Mouse (Mus musculus): Measurements from ENCODE around the gene Slc16a6. TPM values are rescaled to one million over a fixed set of nuclear protein-coding genes. Genes with fewer than 3 reads are reported as not detected.

Gene Slc16a6
- polyA plus RNA-seq, 1 experiment from 2014 or later: 13.3 TPM

DNA sequence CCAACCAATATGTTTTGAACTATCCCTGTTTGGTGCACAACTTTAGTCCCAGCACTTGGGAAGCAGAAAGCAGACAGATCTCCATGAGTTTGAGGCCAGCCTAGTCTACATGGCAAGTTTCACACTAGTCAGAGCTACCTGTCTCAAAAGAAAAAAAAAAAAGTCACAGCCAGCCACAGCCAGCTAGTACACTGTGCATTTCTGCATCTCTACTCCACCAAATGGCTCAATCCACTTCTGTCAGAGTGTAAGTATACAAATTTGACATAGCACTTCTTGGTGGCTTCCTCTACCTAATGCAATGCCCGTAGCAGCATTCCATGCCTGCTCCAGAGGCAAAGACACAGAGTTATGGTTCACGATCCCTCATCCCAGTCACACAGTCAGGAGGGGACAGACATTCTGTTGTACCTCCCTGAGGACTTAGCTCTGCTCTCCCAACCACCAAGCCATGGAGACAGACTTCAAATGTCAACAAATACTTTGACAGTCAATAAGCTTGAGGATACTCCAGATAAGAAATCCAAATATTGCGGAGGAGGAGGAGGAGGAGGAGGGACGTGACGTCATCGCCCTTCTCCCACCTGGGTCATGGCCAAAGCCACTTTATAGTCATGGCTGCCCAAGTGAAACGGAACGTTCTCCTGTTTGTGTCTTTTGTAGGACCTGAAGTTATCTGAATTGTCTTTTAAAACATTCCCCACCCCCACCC is 56.5 kb downstream of the Slc16a6 start:
- Histone ChIP-seq H3K4me2 (ENCODE audit: low read depth, low read length) (no peak overlapping the region), H3K9me3 (replicated peaks; ENCODE audit: control insufficient read depth, low read length) (no peaks in the 10 kb centered on the region), H3K4me1 (ENCODE audit: control insufficient read depth, insufficient read depth, low read length) (no peaks in the 10 kb centered on the region), H3K27me3 (ENCODE audit: control insufficient read depth, insufficient read depth, low read length) (no peaks in the 10 kb centered on the region), H3K4me3 (replicated peaks; ENCODE audit: low read length) (no peak overlapping the region), H3K36me3 (ENCODE audit: control insufficient read depth, insufficient read depth, low read length) (no peaks in the 10 kb centered on the region), H3K9ac (ENCODE audit: low read length) (no peak overlapping the region), H3K27ac (ENCODE audit: low read length) (no peak overlapping the region)
- 51% methylated on average over 8 of the region's 8 CpGs for WGBS
- ATAC-seq (ENCODE audit: insufficient read depth, low FRiP score): no peak

DNA sequence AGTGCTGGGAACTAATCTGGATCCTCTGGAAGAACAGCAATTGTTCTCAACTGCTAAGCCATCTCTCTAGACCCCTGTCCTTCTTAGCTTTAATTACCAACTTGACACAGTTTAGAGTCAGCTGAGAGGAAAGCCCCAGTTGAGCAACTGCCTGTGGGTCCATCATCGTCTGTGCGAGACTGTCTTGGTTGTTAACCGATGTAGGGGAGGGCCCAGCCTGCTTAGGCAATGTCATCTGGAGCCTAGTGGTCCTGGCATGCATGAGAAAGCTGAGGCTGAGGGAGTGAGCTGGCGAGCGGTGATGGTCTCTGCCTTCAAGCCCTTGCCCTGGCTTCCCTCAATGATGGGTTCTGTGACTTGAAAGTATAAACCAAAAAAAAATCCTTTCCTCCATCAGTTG is 58.6 kb downstream of the Slc16a6 start:
- H3K27ac ChIP-seq (ENCODE audit: low read length): no peak overlapping the region
- no peaks in the 10 kb centered on the region for H3K36me3 ChIP-seq (ENCODE audit: control insufficient read depth, insufficient read depth, low read length)
- no peaks in the 10 kb centered on the region for H3K4me1 ChIP-seq (ENCODE audit: control insufficient read depth, insufficient read depth, low read length)
- no peaks in the 10 kb centered on the region for H3K27me3 ChIP-seq (ENCODE audit: control insufficient read depth, insufficient read depth, low read length)
- no peak overlapping the region for H3K4me3 ChIP-seq (replicated peaks; ENCODE audit: low read length)
- no peak overlapping the region for H3K9ac ChIP-seq (ENCODE audit: low read length)
- H3K4me2 ChIP-seq (ENCODE audit: low read depth, low read length): no peak overlapping the region
- 86% methylated on average over 5 of the region's 5 CpGs for WGBS
- no peaks in the 10 kb centered on the region for H3K9me3 ChIP-seq (replicated peaks; ENCODE audit: control insufficient read depth, low read length)
- ATAC-seq (ENCODE audit: insufficient read depth, low FRiP score): no peak

DNA sequence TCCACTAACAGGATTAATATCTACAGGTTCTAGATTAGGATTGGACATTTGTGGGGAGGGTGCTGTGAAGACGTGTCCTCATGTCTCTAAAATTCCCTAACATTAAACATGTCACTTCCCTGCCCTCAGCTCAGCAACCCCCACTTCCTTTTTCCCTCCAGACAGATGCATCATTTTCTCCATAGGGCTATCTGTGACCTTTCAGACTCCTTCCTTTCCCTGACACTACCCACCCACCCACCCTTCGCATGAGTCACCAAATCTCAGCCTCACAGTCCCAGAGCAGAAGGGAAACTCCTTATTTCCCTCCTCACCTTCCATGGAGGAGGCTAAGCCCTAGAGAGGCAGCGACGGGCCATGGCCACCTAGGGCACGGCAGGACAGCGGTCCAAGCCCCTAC is 59.8 kb downstream of the Slc16a6 start, which contains the start of gene 9930022D16Rik:
Gene 9930022D16Rik (plus strand): TSS at position 301 of the 400 bp plus-strand sequence.
- no peak for ATAC-seq (ENCODE audit: insufficient read depth, low FRiP score)
- no peaks in the 10 kb centered on the region for H3K4me1 ChIP-seq (ENCODE audit: control insufficient read depth, insufficient read depth, low read length)
- H3K9me3 ChIP-seq (replicated peaks; ENCODE audit: control insufficient read depth, low read length): no peaks in the 10 kb centered on the region
- H3K27me3 ChIP-seq (ENCODE audit: control insufficient read depth, insufficient read depth, low read length): no peaks in the 10 kb centered on the region
- H3K4me3 ChIP-seq (replicated peaks; ENCODE audit: low read length): no peak within 1 kb of the TSS
- H3K36me3 ChIP-seq (ENCODE audit: control insufficient read depth, insufficient read depth, low read length): no peaks in the 10 kb centered on the region
- 79% methylated on average over 6 of the region's 6 CpGs for WGBS
- H3K4me2 ChIP-seq (ENCODE audit: low read depth, low read length): no peak within 1 kb of the TSS
- no peak within 1 kb of the TSS for H3K27ac ChIP-seq (ENCODE audit: low read length)
- H3K9ac ChIP-seq (ENCODE audit: low read length): no peak within 1 kb of the TSS

DNA sequence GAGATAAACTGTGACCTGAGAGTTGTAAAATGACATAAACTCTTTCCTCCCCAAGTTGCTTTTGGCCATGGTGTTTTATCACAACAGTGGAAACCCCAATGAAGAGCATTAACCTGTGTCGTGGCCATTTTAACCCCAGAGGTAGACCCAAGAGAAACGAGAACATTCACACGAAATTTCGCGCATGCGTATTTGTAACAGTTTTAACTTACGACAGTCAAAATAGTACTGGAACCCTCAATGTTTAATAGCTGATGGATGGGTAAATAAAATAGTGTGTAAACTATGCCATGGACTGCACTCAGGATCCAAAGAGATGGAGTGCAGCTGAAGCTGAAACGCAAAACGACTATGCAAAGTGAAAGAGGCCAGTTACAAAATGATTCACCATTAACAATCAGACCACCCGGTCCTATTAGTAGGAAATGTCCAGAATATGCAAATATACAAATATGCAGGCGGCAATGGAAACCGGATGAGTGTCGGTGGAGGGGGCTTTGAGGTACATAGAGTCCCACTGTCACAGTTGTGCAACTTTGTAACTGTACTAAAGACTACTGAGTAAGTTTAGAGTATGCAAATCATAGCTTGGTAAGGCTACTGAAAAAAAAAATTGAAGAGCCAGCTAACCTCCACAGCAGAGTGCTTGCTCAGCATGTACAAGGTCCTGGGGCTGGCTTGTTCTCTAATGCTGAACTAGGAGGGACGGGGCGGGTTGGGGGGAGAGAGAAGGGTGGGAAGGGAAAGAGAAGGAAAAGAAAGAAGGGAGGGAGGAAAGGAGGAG is 63.0 kb downstream of the Slc16a6 start:
- Histone ChIP-seq H3K27ac (ENCODE audit: low read length) (no peak overlapping the region), H3K4me2 (ENCODE audit: low read depth, low read length) (no peak overlapping the region), H3K4me1 (ENCODE audit: control insufficient read depth, insufficient read depth, low read length) (no peaks in the 10 kb centered on the region), H3K36me3 (ENCODE audit: control insufficient read depth, insufficient read depth, low read length) (no peaks in the 10 kb centered on the region), H3K4me3 (replicated peaks; ENCODE audit: low read length) (no peak overlapping the region), H3K9ac (ENCODE audit: low read length) (no peak overlapping the region), H3K27me3 (ENCODE audit: control insufficient read depth, insufficient read depth, low read length) (no peaks in the 10 kb centered on the region), H3K9me3 (replicated peaks; ENCODE audit: control insufficient read depth, low read length) (no peaks in the 10 kb centered on the region)
- ATAC-seq (ENCODE audit: insufficient read depth, low FRiP score): no peak
- 82% methylated on average over 15 of the region's 15 CpGs for WGBS

DNA sequence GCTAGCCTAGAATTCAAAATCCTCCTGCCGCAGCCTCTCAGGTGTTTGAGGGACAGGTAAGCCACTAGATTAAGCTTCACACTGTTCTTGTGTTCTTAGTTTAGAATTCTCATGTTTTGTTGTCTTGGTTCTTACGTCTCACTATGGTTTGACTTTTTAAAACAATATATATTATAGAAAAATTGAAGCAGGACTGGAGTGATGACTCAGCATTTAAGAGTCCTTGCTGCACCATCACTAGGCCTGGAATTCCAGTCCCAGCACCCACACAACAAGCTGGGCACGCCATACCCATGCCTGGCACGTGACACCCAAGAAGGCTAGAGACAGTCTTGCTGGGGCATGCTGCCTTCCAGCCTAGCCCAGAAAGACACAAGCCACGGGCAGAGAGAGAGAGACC is 67.0 kb downstream of the Slc16a6 start:
- WGBS: 87% methylated on average over 5 of the region's 5 CpGs
- no peaks in the 10 kb centered on the region for H3K9me3 ChIP-seq (replicated peaks; ENCODE audit: control insufficient read depth, low read length)
- H3K36me3 ChIP-seq (ENCODE audit: control insufficient read depth, insufficient read depth, low read length): no peaks in the 10 kb centered on the region
- ATAC-seq (ENCODE audit: insufficient read depth, low FRiP score): no peak
- H3K4me1 ChIP-seq (ENCODE audit: control insufficient read depth, insufficient read depth, low read length): no peaks in the 10 kb centered on the region
- H3K4me2 ChIP-seq (ENCODE audit: low read depth, low read length): no peak overlapping the region
- H3K27me3 ChIP-seq (ENCODE audit: control insufficient read depth, insufficient read depth, low read length): no peaks in the 10 kb centered on the region
- H3K27ac ChIP-seq (ENCODE audit: low read length): no peak overlapping the region
- H3K9ac ChIP-seq (ENCODE audit: low read length): no peak overlapping the region
- H3K4me3 ChIP-seq (replicated peaks; ENCODE audit: low read length): no peak overlapping the region

Small RNA genes lying within 50 kb of the gene (microRNA-seq; reads per million reads assigned to microRNA genes)
- not detected for gene Gm25540

Other genes with a start within 250 kb of the Slc16a6 start
- gene Rgs9, start 175.5 kb downstream of the Slc16a6 start, polyA plus RNA-seq (2015; fragmentation: Nextera tagmentation; extraction: Ambion mirVana): 2.1 and 2.3 TPM in 2 replicates
- gene Gna13, start 110.8 kb downstream of the Slc16a6 start, polyA plus RNA-seq (2015; fragmentation: Nextera tagmentation; extraction: Ambion mirVana): 28.8 and 32.8 TPM in 2 replicates
- gene 9930022D16Rik, start 59.7 kb downstream of the Slc16a6 start, polyA plus RNA-seq (2015; fragmentation: Nextera tagmentation; extraction: Ambion mirVana): not detected in 2 replicates
- 37.0 and 41.0 TPM in 2 replicates for gene Amz2, start 47.7 kb downstream of the Slc16a6 start, polyA plus RNA-seq (2015; fragmentation: Nextera tagmentation; extraction: Ambion mirVana)
- 4.1 and 5.2 TPM in 2 replicates for gene Arsg, start 224 bp downstream of the Slc16a6 start, polyA plus RNA-seq (2015; fragmentation: Nextera tagmentation; extraction: Ambion mirVana)
- gene Wipi1, start 138.4 kb upstream of the Slc16a6 start, polyA plus RNA-seq (2015; fragmentation: Nextera tagmentation; extraction: Ambion mirVana): 43.2 and 44.8 TPM in 2 replicates
- gene Prkar1a, start 175.8 kb upstream of the Slc16a6 start, polyA plus RNA-seq (2015; fragmentation: Nextera tagmentation; extraction: Ambion mirVana): 303 and 305 TPM in 2 replicates
- 2.2 and 2.4 TPM in 2 replicates for gene Fam20a, start 248.7 kb upstream of the Slc16a6 start, polyA plus RNA-seq (2015; fragmentation: Nextera tagmentation; extraction: Ambion mirVana)